ENCODE assay signal across 11 mouse cellular contexts in genomic region chr2:173040803-173041202, GRCm38 (mm10).
"Had no signal": no experiment of that assay in that cellular context is flagged by ENCODE, and none has a peak within 500 bp of the region (broad histone marks: within the 10 kb centered on the region; RNA-seq: fewer than 3 reads in every experiment).

No protein-coding gene starts in this region.

- H3K4me2 ChIP-seq: limb, embryonic 13.5 days; neural tube, embryonic 12.5 days; stomach, embryonic 15.5 days had no signal

- H3K9me3 ChIP-seq: limb, embryonic 13.5 days; midbrain, embryonic 10.5 days; neural tube, embryonic 12.5 days; stomach, embryonic 15.5 days had no signal

- H3K36me3 ChIP-seq: limb, embryonic 13.5 days; stomach, embryonic 15.5 days had no signal

- H3K27ac ChIP-seq: layer of hippocampus, adult 2 months; limb, embryonic 13.5 days; midbrain, embryonic 10.5 days; neural tube, embryonic 12.5 days; stomach, embryonic 15.5 days had no signal

- H3K27me3 ChIP-seq: limb, embryonic 13.5 days; neural tube, embryonic 12.5 days; stomach, embryonic 15.5 days had no signal

- H3K4me3 ChIP-seq: layer of hippocampus, adult 2 months; limb, embryonic 13.5 days; midbrain, embryonic 10.5 days; neural tube, embryonic 12.5 days; stomach, embryonic 15.5 days had no signal

- H3K9ac ChIP-seq: limb, embryonic 13.5 days; neural tube, embryonic 12.5 days; stomach, embryonic 15.5 days had no signal

- DNase-seq: kidney, adult 18-20 months; kidney, postnatal 10 days; kidney, postnatal 4 days; lung, adult 18-20 months; midbrain, embryonic 14.5 days; thymus, postnatal 36 days had no signal

- H3K4me1 ChIP-seq: limb, embryonic 13.5 days; neural tube, embryonic 12.5 days; stomach, embryonic 15.5 days had no signal
